Mouse (Mus musculus) erythroid progenitor cell, adult 5-6 weeks (primary cell): ENCODE data around the gene Lrp6. TPM values are rescaled to one million over a fixed set of nuclear protein-coding genes. Genes with fewer than 3 reads are reported as not detected.

ENCODE experiments used
- ATAC-seq: replicated peaks from 2 replicates; pipeline ENCODE4 v1.8.0; 2016; ENCODE audit warnings: moderate number of reproducible peaks, mild to moderate bottlenecking, moderate TSS enrichment, inconsistent platforms; ENCODE audit not compliant: poor library complexity, low FRiP score, severe bottlenecking
- total RNA-seq, 2 experiments: library from RNA; stranded (forward) in 1 of 2; stranded (reverse) in 1 of 2; fragments of 150-400 nt in 1 of 2; fragments of 186-747, 209-891 nt in 1 of 2; gene quantifications; 2 replicates each; pipeline versions ENCODE4 v1.2.3 to v1.2.4; 2015 to 2017; ENCODE audit warnings: low replicate concordance in 2 of 2

Gene Lrp6
- total RNA-seq, 2 experiments from 2014 or later, result 6.8 to 14.7 TPM

DNA sequence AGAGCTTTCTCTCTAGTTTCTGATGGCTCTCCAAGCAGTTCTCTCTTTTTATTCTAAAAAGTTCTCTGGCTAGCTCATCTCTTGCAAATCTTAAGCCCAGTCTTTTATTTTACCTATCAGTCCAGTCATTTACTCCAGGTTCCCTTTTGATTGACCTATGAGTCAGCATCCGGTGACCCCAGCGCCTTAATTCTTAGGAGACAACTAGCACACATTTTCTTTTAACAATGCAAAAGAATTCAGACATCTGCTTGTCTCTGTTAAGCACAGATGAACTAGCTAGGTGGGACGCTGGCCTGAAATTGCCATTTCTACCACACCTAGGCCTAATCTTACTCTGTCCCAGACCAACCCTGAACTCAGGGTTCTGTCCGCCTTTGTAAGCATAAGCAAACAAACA is 12.7 kb upstream of the Lrp6 start:
- ATAC-seq, result no peak

DNA sequence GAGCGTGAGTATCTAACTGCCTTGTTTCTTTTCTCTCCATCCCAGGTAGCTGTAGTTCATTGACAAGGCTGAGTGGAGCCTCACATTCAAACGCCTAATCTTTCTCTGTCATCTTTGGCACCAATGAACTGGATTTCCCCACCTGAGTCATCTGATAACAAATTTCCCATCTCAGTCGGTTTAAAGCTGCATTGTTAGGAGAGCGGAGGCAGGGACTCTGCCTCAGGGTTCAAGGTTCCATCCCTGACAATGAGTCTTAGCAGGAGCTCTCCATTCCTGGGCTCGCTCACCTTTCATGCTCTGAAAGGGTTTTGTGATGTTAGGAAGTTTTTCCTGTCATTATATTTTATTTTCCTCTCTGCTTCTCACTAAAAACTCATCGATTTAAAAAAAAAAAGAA is 11.3 kb upstream of the Lrp6 start:
- no peak for ATAC-seq

DNA sequence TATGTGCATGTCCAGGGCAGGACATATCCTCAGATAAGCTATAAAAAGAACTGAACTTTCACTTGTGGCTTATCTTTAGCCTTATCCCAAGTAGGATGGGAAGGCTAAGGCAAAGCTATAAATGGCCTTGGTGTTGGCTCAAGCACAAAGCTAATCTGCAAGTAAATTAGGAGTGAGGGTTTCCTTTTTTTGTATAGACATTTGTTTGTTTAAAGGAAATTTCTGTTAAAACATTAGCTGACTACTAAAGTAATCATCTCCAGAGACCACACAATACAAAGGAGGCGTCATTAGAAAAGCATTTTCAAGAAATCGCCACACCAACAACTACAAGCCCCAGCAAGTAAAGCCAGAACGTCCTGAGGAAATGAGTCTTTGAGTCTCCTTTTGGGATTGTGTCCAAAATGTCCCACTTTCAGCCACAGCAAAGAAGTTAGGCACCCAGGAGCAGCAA is 8.6 kb upstream of the Lrp6 start:
- no peak for ATAC-seq

DNA sequence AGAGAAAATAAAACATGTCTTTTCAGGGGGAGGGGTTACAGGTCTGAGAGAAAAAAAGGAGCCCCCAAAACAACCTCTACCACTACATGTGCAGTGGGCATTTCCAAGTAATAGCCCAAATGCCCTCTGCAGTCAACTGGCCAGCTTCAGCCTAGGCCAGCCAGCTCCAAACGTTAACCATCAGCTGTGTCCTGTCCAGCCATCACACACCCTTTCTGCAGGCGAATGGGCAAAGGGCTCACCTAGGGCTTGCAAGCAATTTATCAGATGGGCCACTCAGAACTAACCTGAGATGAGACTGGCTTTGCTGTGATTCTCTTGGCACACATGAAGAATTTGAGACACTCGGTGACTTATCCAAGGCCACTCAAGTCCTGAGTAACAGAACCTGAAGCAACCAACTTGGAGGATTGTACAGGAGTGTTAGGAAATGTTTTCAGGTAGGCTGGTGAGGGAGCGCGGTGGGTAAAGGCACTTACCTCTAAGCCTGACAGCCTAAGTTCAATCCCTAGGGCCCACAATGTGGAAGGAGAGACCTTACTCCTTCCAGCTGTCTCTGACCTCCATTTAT is 1.3 kb upstream of the Lrp6 start:
- ATAC-seq, result no peak

DNA sequence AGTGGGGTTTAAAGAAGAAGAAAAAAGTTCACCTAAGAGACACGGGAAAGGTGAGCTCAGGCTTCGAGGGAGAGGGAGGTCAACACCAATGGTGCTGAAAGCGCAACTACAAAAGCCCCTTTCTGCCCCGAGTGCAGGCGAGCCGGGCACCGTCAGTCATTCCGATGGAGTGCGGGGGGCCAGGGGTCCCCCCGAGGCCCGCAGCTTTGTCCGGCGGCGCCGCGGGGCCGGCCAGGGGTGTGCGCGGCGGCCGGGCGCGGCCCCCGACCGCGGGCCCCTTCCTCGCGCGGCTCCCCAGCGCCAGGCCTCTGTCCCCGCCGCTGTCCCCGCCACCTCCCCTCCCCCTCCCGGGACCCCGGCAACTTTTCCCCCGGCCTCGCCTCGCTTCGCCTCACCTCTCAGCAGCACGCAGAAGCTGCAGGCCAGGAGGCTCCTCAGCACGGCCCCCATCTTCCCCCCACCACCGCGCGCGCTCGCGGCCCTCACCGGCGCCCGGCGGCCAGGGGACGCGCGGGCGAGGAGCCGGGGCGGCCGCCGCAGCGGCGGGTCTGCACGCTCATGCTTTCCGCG is 432 bp downstream of the Lrp6 start:
- no peak for ATAC-seq

DNA sequence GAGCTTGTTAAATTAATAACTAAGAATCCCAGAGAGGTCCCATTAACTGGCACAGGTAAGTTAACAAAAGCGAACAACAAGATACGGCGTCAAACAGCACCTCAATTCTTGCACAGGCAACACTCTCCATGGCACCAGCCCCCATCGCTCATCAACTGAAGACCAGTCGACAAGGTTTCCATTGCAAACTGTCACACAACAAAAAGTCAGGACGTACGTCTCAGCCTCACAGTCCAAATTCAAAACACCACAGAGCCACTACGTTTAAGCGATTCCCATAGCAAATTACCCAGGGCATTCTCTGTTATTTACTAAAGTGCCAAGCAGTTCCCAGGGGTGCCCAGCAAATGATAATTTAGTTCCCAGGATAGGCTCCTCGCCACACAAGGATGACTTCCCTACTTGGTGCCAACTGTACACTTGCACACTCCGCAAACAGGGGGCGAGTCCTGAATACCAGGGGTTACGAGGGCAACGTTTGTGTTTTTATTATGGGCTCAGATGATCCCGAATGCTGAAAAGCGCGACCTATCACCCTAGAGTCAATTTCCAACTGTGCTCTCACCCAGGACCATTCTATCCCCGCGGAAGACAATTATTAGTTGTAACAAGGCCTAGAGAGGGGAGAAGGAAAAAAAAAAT is 1.0 kb downstream of the Lrp6 start:
- no peak for ATAC-seq

DNA sequence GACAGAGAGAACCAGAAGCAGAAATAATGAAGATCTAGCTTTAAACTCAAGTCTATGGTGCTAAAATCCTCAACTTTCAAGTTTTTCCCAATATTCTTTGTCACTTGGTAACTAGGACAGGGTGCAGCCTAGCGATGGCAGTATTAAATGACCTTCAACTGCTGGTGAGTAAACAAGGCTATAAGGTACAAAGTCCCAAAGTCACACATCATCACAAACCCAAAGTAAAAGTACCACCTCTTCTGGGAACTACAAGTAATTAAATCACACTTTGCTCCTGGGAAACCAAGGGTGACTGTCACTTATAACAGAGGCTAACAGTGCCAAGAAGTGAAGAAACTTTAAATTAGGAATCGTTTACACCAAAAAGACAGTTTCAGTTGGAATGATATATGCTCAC is 2.2 kb downstream of the Lrp6 start:
- ATAC-seq, result no peak

DNA sequence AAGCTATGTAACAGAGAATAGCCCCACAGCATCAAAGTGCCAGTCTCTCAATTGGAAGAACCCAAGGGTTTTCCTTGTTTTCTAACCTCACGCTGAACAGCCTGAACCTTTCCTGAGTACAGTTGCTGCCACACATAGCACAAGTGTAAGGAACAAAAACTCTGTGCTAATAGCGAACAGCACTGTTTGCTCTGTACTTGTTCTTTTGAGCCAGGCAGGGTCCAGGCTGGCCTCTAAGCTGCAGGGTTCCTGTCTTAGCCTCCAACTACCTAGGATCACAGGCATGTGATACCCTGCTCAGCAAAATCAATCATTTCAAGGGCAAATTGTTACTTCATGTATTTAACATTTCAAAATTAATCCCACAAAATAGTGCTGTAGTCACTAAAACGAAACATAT is 7.1 kb downstream of the Lrp6 start:
- ATAC-seq, result no peak

DNA sequence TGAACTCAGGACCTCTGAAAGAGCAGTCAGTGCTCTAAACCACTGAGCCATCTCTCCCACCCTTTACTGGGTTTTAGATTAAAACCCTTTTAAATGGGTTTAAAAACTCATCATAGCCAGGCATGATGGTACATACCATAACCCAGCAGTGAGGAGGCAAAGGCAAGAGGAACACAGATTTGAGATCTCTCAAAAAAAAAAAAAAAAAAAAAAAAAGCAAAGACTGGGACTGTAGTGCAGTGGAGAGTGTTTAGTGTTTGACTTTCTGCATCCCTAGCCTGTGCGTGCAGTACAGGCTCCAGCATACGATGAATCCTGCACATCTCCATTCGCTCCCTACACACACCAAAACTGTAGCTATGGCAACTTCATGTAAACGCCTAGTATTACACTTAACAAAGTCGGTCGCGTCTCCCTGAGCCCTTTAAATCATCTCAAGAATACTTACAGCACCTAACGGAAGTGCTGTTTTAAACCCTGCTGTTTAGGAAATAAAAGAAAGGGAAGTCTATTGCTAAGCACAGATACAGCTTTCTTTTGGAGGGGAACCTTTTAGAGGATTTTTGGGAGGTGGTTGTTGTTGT is 8.1 kb downstream of the Lrp6 start:
- ATAC-seq, result no peak

DNA sequence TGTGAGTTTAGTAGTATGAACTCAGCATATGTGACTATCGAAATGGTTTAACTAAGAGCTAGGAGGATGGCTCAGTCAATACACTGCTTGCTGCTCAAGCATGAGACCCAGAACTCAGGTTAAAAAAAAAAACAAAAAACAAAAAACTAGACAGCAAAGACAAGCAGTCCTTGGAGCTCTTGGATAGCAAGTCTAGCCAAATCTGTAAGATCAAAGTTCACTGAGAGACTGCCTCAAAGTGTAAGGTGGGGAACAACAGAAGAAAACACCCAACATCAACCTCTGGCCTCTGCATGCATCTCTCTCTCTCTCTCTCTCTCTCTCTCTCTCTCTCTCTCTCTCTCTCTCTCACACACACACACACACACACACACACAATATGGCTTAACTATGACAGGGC is 9.7 kb downstream of the Lrp6 start:
- ATAC-seq, result no peak

DNA sequence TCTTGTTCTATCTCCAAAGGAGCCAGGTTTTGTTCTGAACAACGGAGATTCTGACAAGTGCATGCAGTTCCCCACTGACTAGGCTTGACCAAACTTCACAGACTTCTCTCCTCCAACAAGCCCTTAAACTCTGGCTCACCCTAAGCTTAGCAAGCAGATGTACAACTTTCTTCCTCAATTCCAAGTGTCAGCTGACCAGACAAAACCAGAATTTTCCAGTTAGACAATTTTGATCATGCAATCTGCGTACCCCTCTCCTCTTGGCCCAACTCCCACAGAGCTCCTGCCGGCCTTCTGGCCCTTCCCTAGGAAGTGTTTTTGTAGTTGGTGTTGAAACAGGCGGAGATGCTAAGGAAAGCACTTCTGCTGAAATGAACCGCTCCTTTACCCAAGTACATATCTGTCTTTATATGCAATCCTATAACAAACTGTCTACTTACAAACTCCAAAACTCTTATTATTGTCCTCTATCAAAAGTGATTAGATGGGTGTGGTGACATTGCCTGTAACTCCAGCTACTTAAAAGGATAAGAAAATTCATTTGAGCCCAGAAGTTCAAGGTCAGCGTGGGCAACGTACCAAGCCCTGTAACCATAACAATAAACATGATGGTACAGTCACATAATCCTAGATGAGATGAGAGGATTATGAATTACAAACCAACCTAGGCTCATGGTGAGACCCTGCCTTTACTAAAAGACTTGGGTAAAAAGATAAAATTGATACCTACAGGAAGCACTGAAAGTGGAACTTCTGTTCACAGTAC is 10.4 kb downstream of the Lrp6 start:
- no peak for ATAC-seq

DNA sequence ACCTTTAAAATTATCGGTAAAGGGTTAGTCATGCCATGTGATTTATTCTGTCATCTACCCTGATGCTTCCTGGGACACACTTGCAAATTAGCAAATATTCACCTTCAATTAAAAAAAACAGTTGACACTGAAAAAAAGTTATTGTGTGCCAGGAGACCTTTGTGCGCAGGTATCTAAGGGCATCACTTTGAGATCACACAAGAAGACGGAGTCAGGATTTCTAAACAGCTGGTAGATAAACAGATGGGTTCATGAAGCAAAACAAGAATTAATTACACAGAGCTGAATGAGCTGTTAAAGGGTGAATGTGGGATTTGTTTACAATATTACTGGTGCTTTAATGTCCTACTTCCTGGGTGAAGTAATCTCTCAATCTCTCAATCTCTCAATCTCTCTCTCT is 11.6 kb downstream of the Lrp6 start:
- no peak for ATAC-seq

DNA sequence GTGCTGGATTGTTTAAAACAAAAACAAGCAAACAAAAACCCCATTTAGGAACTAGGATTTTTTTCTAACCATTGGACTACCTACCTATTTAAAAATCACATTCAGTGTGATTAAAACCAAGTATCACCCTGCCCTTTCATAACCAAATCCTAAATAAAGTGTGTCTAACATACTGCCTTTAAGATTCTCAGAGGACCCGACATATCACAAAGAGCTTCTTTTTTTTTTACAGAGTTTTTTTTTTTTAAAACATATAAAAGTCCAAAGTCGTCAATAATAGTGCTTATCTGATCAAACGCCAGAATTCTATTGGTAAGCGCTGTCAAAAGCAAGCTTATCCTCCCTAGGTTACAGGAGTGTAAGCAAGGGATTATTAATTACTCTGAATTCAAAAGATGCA is 12.5 kb downstream of the Lrp6 start:
- ATAC-seq, result no peak

DNA sequence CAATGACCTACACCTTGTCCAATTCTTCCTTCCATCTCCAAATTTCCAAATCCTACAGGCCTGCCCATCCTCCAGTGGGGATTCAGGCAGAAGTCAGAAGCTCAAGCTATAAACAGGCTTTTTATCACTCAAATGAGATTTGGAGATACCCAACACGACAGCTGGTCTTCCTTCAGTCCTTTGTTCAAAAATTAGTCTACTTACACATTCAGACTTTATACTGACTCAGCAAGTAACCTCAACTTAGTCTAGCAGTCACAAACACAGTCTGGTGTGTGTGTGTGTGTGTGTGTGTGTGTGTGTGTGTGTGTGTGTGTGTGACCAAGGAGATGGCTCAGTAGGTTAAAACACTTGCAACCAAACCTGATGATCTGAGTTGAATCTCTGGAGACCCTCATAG is 15.8 kb downstream of the Lrp6 start:
- ATAC-seq, result no peak

DNA sequence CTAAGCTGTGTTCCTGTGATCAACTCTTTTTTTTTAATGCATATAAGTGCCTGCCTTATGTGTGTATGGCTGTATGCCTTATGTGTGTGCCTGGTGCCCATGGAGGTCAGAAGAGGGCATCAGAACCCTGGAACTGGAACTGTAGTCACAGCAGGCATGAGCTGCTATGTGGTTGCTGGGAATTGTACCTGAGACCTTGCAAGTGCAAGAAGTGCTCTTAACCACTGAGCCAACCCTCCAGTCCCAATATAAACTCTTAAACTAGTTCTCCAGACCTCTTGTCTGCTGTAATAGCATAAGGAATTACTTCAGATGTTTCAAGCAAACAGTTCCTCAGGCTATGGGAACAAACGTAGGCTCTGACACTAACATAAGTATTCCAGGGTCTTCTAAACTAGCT is 16.4 kb downstream of the Lrp6 start:
- ATAC-seq, result no peak

DNA sequence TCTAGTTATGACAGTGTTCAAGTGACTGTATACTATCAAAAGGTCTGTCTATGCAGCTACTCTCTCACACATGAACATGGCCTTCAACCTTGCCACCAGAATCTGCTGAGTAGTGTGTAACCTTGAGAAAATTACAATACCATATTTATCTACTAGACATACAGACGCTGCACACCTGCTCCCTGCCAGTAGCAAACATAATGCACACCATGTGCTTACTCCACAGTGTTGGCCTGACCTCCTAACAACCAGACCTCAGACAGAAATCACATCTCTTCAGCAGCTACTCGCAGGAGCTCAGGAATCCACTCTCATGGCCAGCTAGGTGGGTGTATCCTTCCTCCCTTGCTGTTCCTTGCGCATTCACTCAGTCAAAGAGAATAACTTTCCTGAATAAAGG is 21.9 kb downstream of the Lrp6 start:
- no peak for ATAC-seq

DNA sequence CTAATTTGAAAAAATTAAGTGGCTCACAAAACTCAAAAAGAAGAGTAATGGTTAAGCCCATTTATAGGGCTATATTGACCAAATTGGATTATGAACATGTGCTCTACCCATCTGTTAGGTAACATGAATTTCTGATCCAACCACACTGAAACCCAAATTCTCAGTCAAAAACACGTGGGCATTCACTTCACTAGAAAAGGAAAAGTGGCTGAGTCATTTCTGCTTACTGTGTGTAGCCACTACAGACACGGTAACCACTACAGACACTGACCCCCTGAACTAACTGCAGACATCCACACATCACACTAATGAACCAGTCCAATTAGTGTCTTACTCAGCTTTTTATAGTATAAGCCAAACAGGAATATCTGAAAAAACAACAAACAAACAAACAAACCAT is 22.7 kb downstream of the Lrp6 start:
- ATAC-seq, result no peak

DNA sequence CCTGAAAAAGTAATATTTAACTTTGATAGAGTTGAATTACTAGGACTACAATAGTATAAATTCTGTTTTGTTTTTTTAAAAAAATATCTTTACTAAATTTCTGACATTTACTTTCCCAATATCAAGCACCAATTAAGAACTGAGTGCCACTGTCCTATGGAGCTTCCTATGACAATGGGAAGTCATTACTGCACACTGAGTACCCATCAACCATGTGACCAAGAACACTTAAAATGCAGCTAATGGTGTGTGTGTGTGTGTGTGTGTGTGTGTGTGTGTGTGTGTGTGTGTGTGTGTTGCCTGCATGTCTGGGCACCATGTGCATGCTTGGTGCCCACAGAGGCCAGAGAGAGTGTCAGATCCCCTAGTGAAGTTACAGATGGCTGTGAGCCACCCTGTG is 23.2 kb downstream of the Lrp6 start:
- no peak for ATAC-seq

DNA sequence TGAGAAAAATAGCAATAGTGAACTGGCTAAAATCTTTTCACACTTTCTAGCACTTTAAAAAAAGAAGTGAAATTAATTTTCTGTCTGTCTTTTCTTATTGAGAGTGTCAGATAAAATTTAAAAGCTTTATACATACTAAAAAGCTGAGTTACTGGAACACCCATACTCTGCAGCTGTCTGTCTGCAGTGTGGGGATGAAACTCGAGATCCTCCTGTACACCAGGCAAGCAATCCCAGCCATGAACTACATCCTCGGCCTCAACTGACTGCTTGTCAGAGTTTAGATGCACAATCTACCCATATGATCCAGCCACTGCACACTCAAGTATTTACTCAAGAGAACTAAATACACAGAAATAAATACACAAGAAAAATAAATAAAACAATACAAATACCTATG is 24.4 kb downstream of the Lrp6 start:
- ATAC-seq, result no peak

DNA sequence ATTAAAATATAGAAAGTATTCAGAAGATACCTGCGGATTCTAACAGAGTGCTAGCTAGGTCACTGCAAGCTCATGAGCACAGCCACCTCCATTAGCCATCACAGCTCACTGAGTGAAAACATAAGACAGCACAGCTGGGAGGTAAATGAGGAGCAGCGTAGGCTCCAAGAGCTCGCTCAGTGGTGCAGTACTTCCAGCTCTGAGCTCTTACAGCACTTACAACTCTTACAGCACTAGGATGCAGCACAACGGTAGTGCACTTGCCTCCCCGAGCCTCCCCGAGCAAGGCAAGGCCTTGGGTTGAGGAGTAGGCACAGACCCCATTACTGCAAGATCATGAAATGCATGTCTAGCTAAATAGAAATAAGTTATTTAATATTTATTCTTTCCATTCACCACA is 26.6 kb downstream of the Lrp6 start:
- no peak for ATAC-seq

DNA sequence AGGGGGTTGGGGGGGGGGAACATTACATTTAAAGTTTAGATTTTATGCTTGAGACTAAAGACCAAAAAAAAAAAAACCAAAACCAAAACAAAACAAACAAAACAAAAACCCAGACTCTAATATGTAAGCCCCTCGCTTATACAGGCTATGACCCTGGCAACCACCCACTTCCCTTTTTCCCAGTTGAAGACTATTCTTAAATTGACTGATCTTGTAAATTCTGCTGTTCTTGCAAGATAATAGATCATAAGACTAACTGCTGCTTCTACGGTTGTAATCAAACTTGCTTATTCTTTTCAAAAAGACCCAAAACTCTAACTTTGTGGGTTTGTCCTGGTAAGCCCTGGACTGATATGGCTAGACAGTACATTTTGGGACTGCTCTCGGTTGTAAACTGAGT is 27.3 kb downstream of the Lrp6 start:
- no peak for ATAC-seq
